Mouse (Mus musculus): ENCODE measurements around the gene Ubqln1.

GRCm38 (mm10) chr13:58188412-58188811 is 27.0 kb downstream of the Ubqln1 start:
- TF ChIP-seq TAL1 (conservative IDR thresholded peaks at IDR 0.05; ENCODE audit: low read depth, low read length) = no peak
- no peak for TF ChIP-seq GATA1 (IDR thresholded peaks at IDR 0.05; ENCODE audit: borderline replicate concordance, low read length)

Data from G1E (cell line).